Mouse (Mus musculus): ENCODE data around the gene Atxn2l. TPM values are rescaled to one million over a fixed set of nuclear protein-coding genes. Genes with fewer than 3 reads are reported as not detected.

Gene Atxn2l
- polyA plus RNA-seq, 1 experiment from 2014 or later: 62.9 TPM

DNA sequence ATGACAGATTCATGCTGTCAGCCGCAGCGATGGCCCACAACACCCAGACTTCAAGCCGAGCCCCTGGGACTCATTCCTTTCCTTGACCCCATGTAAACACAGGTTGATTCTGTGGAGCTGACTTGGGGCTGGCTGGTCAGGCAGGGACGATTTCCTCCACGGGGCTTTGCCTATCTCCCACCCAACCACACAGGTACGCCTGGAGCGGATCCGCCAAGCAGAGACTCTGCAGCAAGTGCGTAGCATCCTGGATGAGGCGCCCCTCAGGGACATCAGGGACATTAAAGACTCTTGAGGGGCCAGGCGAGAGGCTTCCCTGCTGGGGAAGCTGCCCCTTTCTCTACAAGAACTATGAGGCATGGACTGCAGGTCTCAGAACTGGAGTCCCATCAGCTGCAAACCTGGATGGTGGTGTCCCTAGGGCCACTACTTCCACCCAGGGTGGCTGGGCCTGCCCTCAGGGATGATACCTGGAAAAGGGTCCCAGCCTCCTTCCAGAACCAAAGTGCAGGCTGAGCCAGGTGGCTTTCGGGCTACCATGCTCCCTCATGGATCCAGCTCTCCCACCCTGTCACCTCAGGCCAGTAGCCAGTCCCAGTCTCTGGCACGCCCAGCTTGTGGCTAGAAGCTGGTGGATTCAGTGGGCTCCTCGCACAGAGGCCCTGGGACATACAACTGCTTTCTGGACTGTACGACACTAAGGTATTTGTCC, 58.0 kb downstream of the Atxn2l start:
- H3K4me3 ChIP-seq: no peak overlapping the region
- H3K4me1 ChIP-seq: no peaks in the 10 kb centered on the region
- H3K9me3 ChIP-seq: no peaks in the 10 kb centered on the region
- WGBS: 93% methylated on average over 15 of the region's 15 CpGs
- no peak overlapping the region for H3K4me2 ChIP-seq (replicated peaks)
- no peak overlapping the region for H3K27ac ChIP-seq
- no peak for ATAC-seq (ENCODE audit: insufficient number of reproducible peaks, insufficient read depth, low FRiP score, low TSS enrichment)
- H3K36me3 ChIP-seq: peaks cover 59% of the 10 kb centered on the region
- no peaks in the 10 kb centered on the region for H3K27me3 ChIP-seq
- H3K9ac ChIP-seq: no peak overlapping the region

DNA sequence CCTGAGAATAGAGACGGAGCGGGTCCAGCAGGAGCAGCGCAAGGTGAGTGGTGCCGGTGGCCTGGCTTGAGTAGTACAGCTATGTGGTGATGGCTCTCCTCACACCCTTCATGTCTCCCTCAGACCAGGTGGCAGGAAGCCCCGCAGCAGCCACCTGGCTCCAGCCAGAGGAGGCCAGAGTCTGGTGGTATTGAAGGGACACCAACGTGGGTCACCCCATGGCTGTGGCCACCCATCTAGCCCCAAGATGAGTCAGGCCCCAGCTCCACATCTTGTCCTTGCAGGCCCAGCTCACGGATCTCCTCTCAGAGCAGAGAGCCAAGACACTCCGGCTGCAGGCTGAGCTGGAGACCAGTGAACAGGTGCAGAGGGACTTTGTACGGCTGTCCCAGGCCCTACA, 58.7 kb downstream of the Atxn2l start:
- Histone ChIP-seq H3K4me1 (no peaks in the 10 kb centered on the region), H3K36me3 (peaks cover 63% of the 10 kb centered on the region), H3K4me2 (replicated peaks) (no peak overlapping the region), H3K27me3 (no peaks in the 10 kb centered on the region), H3K9ac (no peak overlapping the region), H3K27ac (no peak overlapping the region), H3K9me3 (no peaks in the 10 kb centered on the region), H3K4me3 (no peak overlapping the region)
- 90% methylated on average over 9 of the region's 9 CpGs for WGBS
- peak; percentile 24; the same call in 1 of the 2 replicates for ATAC-seq (ENCODE audit: insufficient number of reproducible peaks, insufficient read depth, low FRiP score, low TSS enrichment)

DNA sequence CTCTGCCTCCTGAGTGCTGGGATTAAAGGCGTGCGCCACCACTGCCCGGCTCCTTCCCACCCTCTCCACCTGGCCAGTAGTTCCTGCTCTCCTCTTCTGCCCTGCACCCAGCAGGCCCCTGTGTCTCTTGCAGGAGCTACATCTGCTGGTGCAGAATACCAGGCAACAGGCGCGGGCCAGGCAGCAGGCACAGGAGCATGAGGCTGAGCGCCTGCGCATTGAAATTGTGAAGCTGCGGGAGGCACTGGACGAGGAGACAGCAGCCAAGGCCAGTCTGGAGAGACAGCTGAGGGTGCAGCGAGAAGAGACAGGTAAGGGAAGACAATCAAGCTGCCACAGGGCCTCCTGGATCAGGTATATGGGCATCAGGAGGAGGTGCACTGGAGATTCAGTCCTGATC, 59.2 kb downstream of the Atxn2l start:
- no peak overlapping the region for H3K27ac ChIP-seq

More for the DNA sequence above, 59.2 kb downstream of the Atxn2l start:
- H3K36me3 ChIP-seq: peaks cover 63% of the 10 kb centered on the region
- ATAC-seq (ENCODE audit: insufficient number of reproducible peaks, insufficient read depth, low FRiP score, low TSS enrichment): no peak
- 93% methylated on average over 10 of the region's 10 CpGs for WGBS
- no peak overlapping the region for H3K4me2 ChIP-seq (replicated peaks)
- H3K9ac ChIP-seq: no peak overlapping the region
- no peaks in the 10 kb centered on the region for H3K27me3 ChIP-seq
- no peaks in the 10 kb centered on the region for H3K9me3 ChIP-seq
- no peaks in the 10 kb centered on the region for H3K4me1 ChIP-seq
- no peak overlapping the region for H3K4me3 ChIP-seq

Other genes starting within 250 kb of the Atxn2l start
- 130 and 138 TPM in 2 replicates for gene Sbk1, start 230.8 kb downstream of the Atxn2l start, polyA plus RNA-seq (2016; fragmentation: Nextera tagmentation; extraction: Ambion mirVana)
- gene Lat, start 133.9 kb downstream of the Atxn2l start, polyA plus RNA-seq (2016; fragmentation: Nextera tagmentation; extraction: Ambion mirVana): 2.8 and 3.3 TPM in 2 replicates
- gene Spns1, start 126.0 kb downstream of the Atxn2l start, polyA plus RNA-seq (2016; fragmentation: Nextera tagmentation; extraction: Ambion mirVana): 64.9 and 68.9 TPM in 2 replicates
- 3.1 and 3.2 TPM in 2 replicates for gene Nfatc2ip, start 106.7 kb downstream of the Atxn2l start, polyA plus RNA-seq (2016; fragmentation: Nextera tagmentation; extraction: Ambion mirVana)
- gene Cd19, start 88.5 kb downstream of the Atxn2l start, polyA plus RNA-seq (2016; fragmentation: Nextera tagmentation; extraction: Ambion mirVana): not detected in 2 replicates
- 35.3 and 36.7 TPM in 2 replicates for gene Rabep2, start 74.7 kb downstream of the Atxn2l start, polyA plus RNA-seq (2016; fragmentation: Nextera tagmentation; extraction: Ambion mirVana)
- 22.3 and 26.8 TPM in 2 replicates for gene Atp2a1, start 40.3 kb downstream of the Atxn2l start, polyA plus RNA-seq (2016; fragmentation: Nextera tagmentation; extraction: Ambion mirVana)
- gene Sh2b1, start 28.0 kb downstream of the Atxn2l start, polyA plus RNA-seq (2016; fragmentation: Nextera tagmentation; extraction: Ambion mirVana): 60.2 and 62.6 TPM in 2 replicates
- 138 and 141 TPM in 2 replicates for gene Tufm, start 16.1 kb downstream of the Atxn2l start, polyA plus RNA-seq (2016; fragmentation: Nextera tagmentation; extraction: Ambion mirVana)
- gene Eif3c, start 63.0 kb upstream of the Atxn2l start, polyA plus RNA-seq (2016; fragmentation: Nextera tagmentation; extraction: Ambion mirVana): 186 and 200 TPM in 2 replicates
- 0.59 and 0.96 TPM in 2 replicates for gene Apobr, start 81.5 kb upstream of the Atxn2l start, polyA plus RNA-seq (2016; fragmentation: Nextera tagmentation; extraction: Ambion mirVana)
- gene Cln3, start 82.4 kb upstream of the Atxn2l start, polyA plus RNA-seq (2016; fragmentation: Nextera tagmentation; extraction: Ambion mirVana): 33.3 and 34.4 TPM in 2 replicates
- gene Il27, start 91.5 kb upstream of the Atxn2l start, polyA plus RNA-seq (2016; fragmentation: Nextera tagmentation; extraction: Ambion mirVana): not detected in 2 replicates
- 4.3 and 5.6 TPM in 2 replicates for gene Nupr1, start 127.4 kb upstream of the Atxn2l start, polyA plus RNA-seq (2016; fragmentation: Nextera tagmentation; extraction: Ambion mirVana)
- gene Sgf29, start 145.9 kb upstream of the Atxn2l start, polyA plus RNA-seq (2016; fragmentation: Nextera tagmentation; extraction: Ambion mirVana): 43.6 and 48.2 TPM in 2 replicates
- 0.97 and 1.6 TPM in 2 replicates for gene Sult1a1, start 173.0 kb upstream of the Atxn2l start, polyA plus RNA-seq (2016; fragmentation: Nextera tagmentation; extraction: Ambion mirVana)
- gene Bola2, start 192.0 kb upstream of the Atxn2l start, polyA plus RNA-seq (2016; fragmentation: Nextera tagmentation; extraction: Ambion mirVana): 138 and 141 TPM in 2 replicates
- gene Slx1b, start 192.3 kb upstream of the Atxn2l start, polyA plus RNA-seq (2016; fragmentation: Nextera tagmentation; extraction: Ambion mirVana): 13.4 and 13.5 TPM in 2 replicates
- gene Coro1a, start 204.3 kb upstream of the Atxn2l start, polyA plus RNA-seq (2016; fragmentation: Nextera tagmentation; extraction: Ambion mirVana): 37.8 and 39.0 TPM in 2 replicates

Data from embryonic facial prominence, embryonic 12.5 days (tissue).